Mouse (Mus musculus): Measurements from ENCODE around the gene Tecr.

GRCm38 (mm10) chr8:83563246-83563645, 44.5 kb downstream of the Tecr start:
- TF ChIP-seq CTCF (IDR thresholded peaks at IDR 0.05; ENCODE audit: borderline replicate concordance, extremely low read depth, insufficient read depth, insufficient read length) (no peak), POLR2A (IDR thresholded peaks at IDR 0.05; ENCODE audit: borderline replicate concordance, extremely low read depth, insufficient read depth, insufficient read length, poor library complexity, severe bottlenecking) (no peak)

Data from brain, embryonic 14.5 days (tissue).